Mouse (Mus musculus) bone marrow, adult 2 months (tissue): ENCODE results near the gene Pip4k2a.

ENCODE experiments used
- CTCF ChIP-seq: fragments of 200-500 bp; IDR thresholded peaks from 2 replicates; pipeline ENCODE4 v1.5.1; 2011; ENCODE audit warnings: low read length, control low read depth; ENCODE audit not compliant: control insufficient read depth, insufficient read depth
- POLR2A ChIP-seq: fragments of 200-500 bp; IDR thresholded peaks from 2 replicates; pipeline ENCODE4 v1.6.1; 2011; ENCODE audit warnings: low read depth, mild to moderate bottlenecking, control low read depth, low read length, borderline replicate concordance; ENCODE audit not compliant: control insufficient read depth

- no peak for TF ChIP-seq CTCF
- no peak for TF ChIP-seq POLR2A
Observed at GRCm38 (mm10) chr2:18940693-18941270, 57.1 kb downstream of the Pip4k2a start.
